Mouse (Mus musculus): ENCODE measurements around the gene Josd2. TPM values are rescaled to one million over a fixed set of nuclear protein-coding genes. Genes with fewer than 3 reads are reported as not detected.
A peak's percentile ranks its signal among the peaks of the same experiment; 100 is the strongest.

Gene Josd2
- total RNA-seq, 2 experiments from 2014 or later, result 94.5 to 102 TPM

DNA sequence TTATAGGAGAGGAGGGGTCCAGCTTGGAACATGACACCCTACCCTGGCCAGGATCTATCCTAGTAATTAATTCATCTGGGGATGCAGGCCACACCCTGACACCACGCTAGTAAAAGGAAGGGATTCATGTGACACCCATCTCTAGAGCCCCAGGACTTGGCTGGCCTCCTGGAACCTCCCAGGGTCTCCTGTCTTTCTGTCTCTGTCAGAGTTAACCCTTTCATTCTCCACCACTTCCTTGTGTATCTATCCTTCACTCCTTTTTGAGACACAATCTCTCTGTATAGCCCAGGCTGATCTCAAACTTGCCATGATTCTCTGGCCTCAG lies 4.7 kb downstream of the Josd2 start:
- DNase-seq, result no peak

DNA sequence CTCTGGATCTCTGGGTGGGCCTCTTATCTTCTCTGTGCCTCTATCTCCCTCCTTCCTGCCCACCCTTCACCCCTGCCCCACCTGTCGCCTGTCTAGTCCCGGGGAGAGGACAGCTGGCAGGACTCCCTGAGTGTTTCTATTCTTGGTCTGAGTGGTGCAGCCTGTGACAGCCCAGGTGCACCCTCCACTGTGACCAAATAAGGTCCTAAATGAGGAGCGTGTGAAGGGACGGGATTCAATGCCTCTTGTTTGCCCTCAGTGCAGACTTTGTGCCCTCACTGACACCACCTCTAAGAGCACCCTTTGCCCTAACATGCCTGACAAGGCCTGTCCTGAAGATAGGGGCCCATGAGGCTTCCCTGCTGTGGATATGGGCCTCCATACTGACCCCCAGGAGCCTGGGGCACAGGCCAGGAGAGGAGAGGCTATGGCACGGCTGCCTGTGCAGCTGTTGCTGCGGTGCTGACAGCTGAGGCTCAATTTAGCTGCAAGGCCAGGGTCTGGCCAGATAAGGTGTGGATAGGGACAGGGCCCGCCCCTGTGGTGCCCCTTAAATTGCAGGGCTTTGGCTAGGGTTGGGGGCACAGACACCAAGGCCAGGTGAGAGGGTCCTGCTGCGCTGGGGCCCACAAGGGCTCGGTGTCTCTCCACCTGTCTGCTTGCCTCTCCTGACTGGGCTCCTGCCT lies 5.3 kb downstream of the Josd2 start:
- DNase-seq, result peak in 1 of 2 experiments; percentile 5

DNA sequence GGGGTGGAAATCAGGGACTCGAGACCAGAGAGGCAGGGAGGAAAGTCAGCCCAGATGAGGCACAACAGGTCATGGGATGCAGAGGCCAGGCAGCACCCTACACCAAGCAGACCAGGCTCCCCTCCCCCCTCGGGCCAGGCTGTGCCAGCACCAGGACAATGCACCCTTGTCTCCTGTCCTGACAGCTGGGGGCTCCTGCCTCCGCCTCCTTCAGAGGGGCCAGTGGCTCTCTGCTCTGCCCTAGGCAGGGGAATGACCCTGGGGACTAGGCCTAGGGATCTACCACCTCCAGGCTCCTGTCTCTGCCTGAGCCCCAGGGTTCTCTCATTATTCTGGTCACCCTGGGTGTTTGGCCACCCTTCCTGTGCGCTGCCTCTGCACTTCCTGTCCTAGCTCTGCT lies 6.6 kb downstream of the Josd2 start:
- peak; percentile 75 to 80 for DNase-seq

DNA sequence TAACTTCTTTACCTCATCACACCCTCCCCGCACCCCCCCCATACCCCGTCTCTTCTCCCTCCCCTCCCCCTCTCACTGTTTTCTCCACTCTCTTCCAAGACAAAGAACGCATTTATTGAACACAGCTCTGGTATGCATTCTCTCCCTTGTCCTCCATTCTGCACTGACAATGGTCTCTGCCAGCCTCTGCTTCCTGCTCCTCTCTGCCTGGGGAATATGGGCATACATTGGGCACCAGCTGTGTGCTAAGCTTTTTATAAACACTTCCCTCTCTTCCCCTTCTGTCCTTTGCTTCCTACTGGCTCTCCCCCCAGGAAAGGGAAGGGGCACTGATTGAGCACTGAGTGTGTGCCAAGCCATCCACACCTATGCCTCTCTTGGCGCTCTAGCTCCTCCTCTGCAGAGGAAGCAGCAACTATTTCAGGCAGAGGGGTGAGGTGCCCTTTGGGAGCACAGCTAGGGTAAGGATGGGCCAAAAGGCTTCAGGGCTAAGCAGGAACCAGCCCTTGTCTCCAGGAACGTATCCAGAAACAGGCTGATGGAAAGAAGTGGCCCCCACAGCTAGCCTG lies 7.3 kb downstream of the Josd2 start:
- peak; percentile 11 to 21 for DNase-seq

DNA sequence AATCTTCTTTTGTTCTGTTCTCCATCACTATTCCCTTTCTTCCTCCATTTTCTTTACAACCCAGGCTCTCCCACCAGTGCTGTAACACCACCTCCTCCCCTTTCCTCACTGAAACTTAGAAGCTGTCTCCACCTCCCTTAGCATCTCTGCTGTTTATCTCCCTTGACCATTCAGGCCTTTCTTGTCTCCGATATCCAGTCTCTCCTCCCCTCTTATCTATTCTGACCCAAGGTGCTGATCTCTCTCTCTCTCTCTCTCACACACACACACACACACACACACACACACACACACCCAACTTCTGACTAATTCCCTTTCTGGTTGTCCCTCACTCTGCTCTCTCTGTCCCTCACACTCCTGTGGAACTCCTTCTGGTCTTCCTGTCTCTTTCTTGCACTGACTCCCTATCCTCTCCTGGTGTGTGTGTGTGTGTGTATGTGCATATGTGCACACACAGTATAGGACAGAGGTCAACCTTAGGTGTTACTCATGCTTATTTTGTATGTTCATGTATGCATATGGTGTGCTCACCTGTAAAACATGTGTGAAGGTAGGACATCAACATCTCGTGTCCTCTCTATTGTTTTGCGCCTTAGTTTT lies 15.2 kb downstream of the Josd2 start:
- DNase-seq, result no peak

DNA sequence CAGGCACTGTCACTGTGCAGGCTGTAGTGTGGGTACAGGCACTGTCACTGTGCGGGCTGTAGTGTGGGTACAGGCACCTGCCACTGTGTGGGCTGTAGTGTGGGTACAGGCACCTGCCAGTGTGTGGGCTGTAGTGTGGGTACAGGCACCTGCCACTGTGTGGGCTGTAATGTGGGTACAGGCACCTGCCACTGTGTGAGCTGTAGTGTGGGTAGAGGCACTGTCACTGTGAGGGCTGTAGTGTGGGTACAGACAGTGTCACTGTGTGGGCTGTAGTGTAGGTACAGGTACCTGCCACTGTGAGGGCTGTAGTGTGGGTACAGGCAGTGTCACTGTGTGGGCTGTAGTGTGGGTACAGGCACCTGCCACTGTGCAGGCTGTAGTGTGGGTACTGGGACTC lies 16.3 kb downstream of the Josd2 start:
- DNase-seq, result no peak

DNA sequence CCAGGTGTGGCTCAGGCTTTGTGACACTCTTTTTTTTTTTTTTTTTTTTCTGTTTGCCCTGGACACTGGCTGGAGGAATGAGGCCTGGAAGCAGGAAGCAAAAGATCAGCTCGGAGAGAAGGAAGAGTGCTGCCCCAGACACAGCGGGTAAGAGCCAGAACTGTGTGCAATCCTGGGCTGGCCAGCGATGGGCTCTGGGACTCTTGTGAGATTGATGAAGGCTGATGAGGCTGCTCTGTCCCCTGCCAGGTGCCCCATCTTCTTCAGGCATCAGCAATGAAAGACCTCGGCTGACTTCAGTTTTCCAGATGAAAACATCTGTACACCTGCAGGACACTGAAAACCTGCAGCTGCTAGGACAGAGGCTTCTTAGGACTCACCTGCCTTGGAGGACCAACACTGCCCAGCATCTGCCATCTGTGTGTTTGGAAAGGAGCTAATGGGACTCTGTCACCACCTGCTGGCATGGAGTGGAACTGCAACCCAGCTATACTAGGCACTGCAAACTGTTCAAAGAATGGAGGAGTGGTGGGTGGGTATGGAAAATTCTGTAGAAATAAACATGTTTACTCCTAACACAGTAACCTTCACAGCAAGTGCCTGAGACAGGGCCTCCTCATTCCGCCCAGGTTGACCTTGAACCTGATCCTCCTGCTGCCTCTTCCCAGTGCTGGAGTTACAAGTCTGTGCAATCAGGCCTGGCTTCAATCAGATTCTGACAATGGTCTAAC lies 17.2 kb downstream of the Josd2 start:
- DNase-seq, result peak; percentile 82

DNA sequence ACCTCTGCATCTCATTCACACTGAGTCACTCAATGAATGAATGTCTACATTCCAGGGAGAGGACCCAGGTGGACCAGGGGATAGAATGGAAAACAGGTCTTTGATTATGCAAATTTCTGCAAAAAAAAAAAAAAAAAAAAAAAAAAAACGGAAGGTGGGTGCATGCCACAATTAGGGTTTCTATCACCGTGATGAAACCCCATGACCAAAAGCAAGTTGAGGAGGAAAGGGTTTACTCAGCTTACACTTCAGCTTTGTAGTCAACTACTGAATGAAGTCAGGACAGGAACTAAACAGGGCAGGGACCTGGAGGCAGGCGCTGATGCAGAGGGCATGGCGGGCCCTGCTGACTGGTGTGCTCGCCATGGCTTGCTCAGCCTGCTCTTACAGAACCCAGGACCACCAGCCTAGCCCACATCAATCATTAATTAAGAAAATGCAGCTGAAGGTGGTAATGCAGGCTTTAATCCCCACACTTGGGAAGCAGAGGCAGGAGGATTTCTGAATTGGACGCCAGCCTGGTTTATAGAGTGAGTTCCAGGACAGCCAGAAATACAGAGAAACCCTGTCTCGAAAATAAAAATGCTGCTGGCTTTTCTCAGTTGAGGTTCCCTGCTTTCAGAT lies 17.9 kb downstream of the Josd2 start:
- DNase-seq, result no peak

DNA sequence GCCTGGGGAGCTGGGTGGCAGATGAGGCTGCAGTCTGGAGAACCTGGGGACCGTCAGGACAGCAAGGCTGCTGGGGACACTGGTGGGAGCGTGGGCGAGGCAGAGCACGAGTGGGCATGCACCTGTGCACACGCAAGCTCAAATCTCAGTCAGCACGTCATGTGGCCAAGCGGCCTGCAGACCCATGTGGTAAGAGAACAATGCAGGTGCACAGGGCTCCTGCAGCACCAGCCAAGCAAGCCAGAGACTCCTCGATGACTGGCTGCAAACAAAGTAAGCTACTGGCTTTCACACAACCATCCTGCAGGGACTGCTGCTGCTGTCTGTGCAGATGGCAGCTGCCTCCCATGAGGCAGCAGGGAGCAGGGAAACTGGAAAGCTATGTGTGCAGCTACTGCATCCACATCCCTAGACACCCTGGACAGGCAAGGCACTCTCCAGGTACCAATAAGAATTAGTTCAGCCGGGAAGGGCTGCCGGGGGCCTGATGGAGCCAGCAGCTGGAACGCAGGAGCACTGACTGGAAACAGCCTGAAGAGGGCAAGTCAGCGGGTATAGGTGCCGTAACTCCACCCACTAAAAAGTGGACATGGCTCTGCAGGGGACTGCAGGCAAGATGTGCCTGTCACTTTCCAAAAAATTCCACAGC lies 19.3 kb downstream of the Josd2 start:
- peak in 1 of 2 experiments; percentile 38 for DNase-seq

DNA sequence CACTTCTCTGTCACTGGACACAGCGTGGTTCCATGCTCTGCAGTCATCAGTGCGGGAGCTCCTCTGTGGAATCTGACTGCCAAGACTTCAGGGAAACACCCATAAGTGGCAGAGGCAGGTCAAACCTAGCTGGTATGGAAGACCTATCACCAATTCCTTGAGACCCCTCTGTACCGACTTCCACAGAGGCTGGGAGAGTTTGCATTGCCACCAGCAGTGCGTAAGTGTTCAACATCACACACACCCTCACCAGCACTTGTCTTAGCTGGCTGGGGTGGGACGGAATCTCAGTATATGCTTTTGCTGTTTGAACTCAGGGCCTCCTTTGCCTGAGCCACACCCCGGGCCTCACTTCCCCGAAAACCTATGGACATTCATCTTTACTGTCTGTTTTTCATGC lies 20.2 kb downstream of the Josd2 start:
- no peak for DNase-seq

DNA sequence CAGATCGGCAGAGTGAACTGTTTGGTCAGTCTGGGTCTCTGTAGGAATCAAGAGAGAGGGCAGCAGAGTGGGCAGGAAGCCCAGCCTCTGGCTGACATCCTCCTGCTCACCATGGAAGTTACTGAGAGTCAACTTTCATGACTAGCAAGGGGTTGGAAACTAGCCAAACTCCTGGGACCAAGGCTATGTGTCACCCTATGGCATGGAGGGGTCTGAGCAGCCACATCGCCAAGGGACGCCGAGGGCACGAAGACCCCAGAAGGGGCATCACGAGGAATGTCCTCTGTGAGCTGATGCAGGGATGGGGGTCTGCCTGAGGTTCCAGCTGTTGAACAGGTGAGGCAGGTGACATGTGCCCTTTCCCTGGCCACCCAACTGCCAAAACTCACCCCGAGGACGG lies 20.8 kb downstream of the Josd2 start:
- no peak for DNase-seq

DNA sequence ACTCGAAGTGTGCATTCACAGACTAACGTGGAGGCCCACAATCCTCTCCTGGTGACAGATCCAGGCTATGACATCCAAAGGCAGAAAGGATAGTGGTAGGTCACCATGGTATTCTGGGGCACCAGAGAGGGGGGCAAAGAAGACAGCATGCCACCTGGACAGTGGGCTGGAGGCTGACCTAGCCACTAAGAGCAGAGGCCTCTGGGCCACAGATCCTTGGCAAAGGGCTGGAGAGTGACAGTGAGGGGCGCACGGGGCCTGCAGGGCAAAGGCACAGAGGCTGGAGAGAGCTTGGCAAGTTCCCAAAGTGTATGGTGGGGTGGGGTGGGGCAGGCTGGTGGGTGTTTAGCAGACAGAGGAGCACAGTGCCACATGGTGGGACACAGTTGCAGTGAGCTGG lies 22.5 kb downstream of the Josd2 start:
- no peak for DNase-seq

DNA sequence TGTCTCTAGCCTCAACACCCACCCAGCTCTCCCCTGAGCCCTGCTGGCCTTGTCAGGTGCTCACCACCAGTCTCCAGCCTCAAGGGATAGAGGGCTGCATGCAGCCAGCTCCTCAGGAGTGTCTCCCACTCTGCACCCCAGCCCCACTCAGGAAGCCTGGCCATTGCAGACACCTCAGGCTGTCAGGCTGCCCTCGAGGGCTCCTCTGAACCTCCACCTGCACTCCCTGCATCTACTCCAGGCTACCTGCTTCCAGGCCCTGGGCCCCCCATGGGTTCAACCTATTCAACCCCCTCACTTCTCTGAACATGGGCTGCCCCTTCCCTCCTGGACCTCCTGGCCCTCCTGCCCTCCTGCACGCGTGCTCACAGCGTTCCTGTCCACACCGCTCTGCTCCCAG lies 23.6 kb downstream of the Josd2 start:
- no peak for DNase-seq

DNA sequence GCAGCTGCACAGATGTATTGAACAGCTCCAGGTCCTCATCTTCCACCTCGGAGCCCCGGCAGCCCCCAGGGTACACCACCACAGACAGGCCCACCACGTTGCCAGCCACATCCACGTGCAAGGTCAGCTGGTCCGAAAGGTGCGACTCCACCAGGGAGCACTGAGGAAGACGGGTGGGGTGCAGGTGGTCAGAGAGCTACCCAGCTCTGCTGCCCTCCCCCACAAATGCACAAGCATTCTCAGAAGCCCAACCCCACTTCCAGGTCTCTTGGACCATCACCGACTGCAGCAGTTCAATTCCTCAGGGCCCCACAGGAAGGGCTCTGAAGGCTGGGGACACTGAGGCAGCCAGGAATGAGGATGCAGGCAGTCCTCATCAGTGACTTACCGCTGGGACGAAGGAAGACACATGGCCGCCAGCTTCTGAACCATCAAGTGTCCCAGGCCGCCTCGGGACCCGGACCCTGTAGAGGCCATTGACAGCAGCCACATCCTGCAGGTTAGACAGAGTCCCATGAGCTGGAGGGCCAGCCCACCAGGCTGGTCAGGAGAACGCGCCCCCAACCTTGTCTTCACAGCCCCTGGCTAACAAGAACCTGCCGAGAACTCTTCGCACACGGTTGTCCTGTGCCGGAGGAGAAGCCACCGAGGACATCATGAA lies 24.5 kb downstream of the Josd2 start:
- no peak for DNase-seq

DNA sequence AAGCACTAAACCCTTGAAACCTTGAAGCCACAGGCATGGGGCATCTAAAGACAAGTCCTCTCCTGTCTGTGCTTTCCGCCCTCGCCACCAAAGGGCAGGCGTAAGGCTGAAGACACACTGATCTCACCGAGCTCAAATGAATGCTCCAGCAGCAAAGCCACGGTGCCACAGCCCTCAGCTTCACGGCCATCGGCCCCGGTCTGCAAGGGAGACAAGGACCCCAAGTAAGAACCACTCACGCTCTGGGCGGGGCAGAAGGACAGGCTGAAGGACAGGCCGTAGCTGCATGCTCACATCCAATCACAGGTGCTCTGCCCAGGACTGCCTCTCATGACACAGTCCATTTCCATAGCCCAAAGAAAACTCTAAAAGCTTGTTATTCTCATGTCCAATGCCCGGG lies 26.9 kb downstream of the Josd2 start:
- no peak for DNase-seq

DNA sequence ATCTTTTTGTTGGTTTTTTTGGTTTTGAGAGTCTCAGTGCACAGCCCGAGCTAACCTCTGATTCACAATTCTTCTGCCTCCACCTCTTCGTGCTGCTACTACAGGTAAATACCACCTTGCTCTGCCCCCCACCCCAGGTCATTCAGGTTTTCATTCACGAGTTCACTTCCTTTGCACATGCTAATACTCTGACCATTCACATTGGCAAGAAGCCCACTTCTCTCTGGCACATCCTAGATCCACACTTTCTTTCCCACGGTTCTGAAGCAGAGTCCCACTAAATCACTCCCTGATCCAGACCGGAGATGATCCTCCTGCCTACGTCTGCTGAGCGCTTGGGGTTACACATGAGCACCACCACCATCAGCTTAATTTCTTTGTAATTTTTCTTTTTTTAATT lies 27.3 kb downstream of the Josd2 start:
- DNase-seq, result no peak

DNA sequence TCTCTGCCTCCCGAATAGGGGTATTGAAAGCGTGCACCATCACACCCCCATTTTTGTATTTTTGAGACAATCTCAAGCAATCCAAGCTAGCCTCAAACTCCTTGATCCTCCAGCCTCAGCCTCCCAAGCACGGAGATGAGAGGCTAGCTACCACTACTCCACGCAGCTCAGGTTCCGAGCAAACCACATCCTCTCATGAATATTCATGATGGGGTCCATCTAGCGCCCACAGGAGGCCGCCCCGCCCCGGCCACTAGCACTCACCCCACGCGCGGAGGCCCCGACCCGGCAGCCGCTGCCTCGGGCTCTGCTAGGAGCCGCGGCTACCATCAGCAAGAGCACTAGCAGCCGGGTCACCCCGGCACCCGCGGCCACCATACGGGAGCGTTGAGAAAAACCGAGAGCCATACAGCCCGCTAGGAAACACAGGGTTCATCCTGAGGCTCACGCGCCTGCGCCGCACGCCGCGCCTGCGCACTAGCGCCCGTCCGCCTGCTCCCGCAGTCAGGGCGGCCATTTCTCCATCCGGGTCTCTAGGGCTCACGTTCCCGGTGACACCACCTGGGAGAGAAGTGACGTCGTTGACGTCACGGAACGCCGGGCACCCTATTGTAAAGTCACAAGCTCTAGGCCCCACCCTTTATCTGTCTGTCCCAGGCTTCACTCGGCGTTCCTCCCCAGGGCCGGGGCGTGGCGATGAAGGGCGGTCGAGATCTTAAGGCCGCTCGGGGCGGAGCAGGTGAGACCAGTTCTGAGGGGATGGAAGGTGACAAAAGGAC lies 28.4 kb downstream of the Josd2 start, which contains the start of the genes Emc10 and Fam71e1:
Gene Emc10, minus strand, starts transcription at position 538 of the 779 bp plus-strand sequence.
Gene Fam71e1, plus strand, starts transcription at position 590 of the 779 bp plus-strand sequence.
- peak; percentile 98 for DNase-seq

DNA sequence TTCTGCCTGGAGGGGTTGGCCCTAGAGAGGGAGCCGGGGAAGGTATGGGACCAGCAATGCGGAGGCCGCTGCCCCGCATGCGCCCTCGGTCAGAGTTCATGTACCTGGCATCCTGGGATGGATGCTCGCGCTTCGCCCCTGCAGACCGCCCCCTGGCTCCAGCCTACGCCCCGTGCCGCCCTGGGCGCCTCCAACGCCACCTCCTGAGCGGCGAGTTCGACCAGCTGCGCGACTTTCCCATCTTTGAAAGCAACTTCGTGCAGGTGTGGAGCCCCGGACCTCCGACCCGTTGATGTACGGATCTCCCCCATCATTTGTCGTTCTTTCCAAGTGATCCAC lies 29.0 kb downstream of the Josd2 start:
- no peak for DNase-seq

DNA sequence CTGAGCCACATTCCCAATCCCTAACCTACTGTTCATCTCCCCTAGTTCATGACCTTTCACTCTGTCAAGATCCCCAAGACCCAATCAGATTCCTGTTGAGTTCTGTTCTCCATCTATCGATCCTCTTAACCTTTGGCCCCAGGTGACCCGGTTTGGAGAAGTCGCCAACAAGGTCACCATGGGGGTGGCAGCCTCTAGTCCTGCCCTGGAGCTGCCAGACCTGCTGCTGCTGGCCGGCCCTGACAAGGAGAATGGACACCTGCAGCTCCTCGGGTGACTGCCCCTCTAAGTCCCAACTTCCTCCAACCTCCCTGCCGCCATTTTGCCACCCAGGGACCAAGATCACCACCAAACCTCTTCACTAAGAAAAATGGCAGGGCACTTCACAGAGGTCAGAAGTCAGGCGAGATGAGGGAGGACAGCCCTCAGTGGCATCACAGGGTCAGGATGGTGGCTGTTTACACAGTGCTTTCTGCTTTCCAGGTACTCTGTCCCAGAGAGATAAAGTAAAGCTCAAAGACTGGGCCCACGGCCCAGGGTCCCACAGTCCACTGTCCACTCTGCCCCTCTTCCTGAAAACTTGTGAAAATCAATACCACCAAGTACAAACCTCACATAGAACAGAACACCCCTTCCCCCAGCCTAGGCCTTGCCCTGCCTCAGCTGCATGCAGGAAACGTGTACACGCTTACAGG lies 29.7 kb downstream of the Josd2 start:
- no peak for DNase-seq

DNA sequence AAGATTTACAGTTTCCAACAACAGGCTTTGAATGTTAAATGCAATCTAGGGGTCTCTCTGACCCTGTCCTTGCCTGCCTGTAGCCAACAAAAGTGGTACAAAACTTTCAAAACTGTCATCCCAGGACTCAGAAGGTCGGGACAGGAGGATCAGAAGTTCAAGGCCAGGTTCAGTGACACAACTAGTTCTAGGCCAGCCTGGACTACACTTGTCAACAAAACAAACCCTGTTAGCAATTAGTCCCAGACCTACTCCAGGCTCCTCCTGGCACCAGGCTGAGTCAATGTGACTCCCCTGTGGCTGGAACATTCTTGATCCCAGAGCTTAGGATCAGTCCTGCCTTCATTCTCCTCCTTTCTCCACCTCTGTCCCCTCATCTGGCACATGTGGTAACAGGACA lies 31.1 kb downstream of the Josd2 start:
- no peak for DNase-seq

DNA sequence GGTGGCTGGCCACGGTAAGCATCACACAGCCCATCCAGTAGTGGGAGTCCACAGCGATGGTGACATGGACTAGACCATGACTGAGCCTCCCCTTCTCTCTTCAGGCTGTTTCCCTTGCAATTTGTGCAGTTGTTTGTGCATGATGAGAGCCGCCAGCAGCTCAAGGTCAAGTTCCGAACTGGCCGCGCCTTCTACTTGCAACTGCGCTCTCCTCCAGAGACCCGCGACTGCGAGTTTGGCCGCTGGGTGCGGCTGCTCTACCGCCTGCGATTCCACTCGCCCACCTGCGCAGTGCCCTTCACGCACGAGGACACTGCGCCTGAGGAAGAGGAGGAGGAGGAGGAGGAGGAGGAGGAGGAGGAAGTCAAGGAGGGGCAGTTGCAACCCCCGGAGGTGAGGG lies 32.3 kb downstream of the Josd2 start:
- no peak for DNase-seq
